9 mouse cellular contexts compared by ENCODE assay signal in genomic region chr11:100626701-100627195, GRCm38 (mm10). TPM values are rescaled to one million over a fixed set of nuclear protein-coding genes. Genes with fewer than 3 reads are reported as not detected.
DNase-seq lines count a peak whose midpoint lies in the region; TF ChIP-seq lines count a peak whose summit lies in the region.
"Had no signal": no experiment of that assay in that cellular context is flagged by ENCODE, and none has a peak within 500 bp of the region (broad histone marks: within the 10 kb centered on the region; RNA-seq: fewer than 3 reads in every experiment).

No protein-coding gene starts in this region.

- peak; percentile 88 for TF ChIP-seq CTCF in layer of hippocampus, adult 2 months (conservative IDR thresholded peaks at IDR 0.05)

- peaks cover 38% of the 10 kb centered on the region for H3K36me3 ChIP-seq in embryonic facial prominence, embryonic 10.5 days (replicated peaks)

- peaks cover 36% of the 10 kb centered on the region for H3K4me1 ChIP-seq in embryonic facial prominence, embryonic 10.5 days

- WGBS in embryonic facial prominence, embryonic 10.5 days, result 30% methylated on average over 9 of the region's 9 CpGs

- intact Hi-C loops in heart, postnatal 25 days (cut with DNase I), result loop anchor here (1.0 to 2.0 kb wide), 2 partner anchors 69 to 76 kb away; no protein-coding TSS in a partner anchor

- H3K9me3 ChIP-seq in embryonic facial prominence, embryonic 10.5 days, result no peaks in the 10 kb centered on the region
- H3K9me3 ChIP-seq: midbrain, embryonic 12.5 days had no signal

- H3K27me3 ChIP-seq in embryonic facial prominence, embryonic 10.5 days (replicated peaks; ENCODE audit: low read depth, poor library complexity, severe bottlenecking), result 0 out of 2 replicates have a peak, but pooled peaks cover 4% of the 10 kb centered on the region

- DNase-seq in ES-CJ7 (ENCODE audit: low read depth, low spot score), result peak; percentile 78
- peak; percentile 73 to 76 for DNase-seq in adrenal gland, adult 18-20 months (ENCODE audit: low spot score in 2 of 2)
- DNase-seq in embryonic facial prominence, embryonic 10.5 days (ENCODE audit: low spot score), result peak; percentile 74
- peak; percentile 33 for DNase-seq in heart, postnatal 25 days (ENCODE audit: low spot score)
- peak in 1 of 2 experiments; percentile 77 for DNase-seq in layer of hippocampus, adult 2 months (ENCODE audit: low spot score in 2 of 2)
- DNase-seq in lung, postnatal 25 days (ENCODE audit: low spot score), result peak; percentile 82
- DNase-seq in right cerebral cortex, postnatal 36 days (ENCODE audit: low spot score in 2 of 2), result peak; percentile 36 to 45
- DNase-seq in urinary bladder, postnatal 36 days (ENCODE audit: low spot score in 2 of 2), result peak; percentile 67 to 78

- H3K27ac ChIP-seq in embryonic facial prominence, embryonic 10.5 days (replicated peaks), result no peak overlapping the region
- H3K27ac ChIP-seq in layer of hippocampus, adult 2 months, result no peak overlapping the region
- H3K27ac ChIP-seq: midbrain, embryonic 12.5 days had no signal

- H3K4me3 ChIP-seq in embryonic facial prominence, embryonic 10.5 days, result no peak overlapping the region
- H3K4me3 ChIP-seq in layer of hippocampus, adult 2 months, result no peak overlapping the region
- H3K4me3 ChIP-seq: midbrain, embryonic 12.5 days had no signal

RNA-seq across cellular contexts. Expression of gene Dnajc7, which starts 6.8 kb away (rescaled TPM):
- 100 to 1,000 TPM; 210 to 238 TPM for total RNA-seq in adrenal gland, adult 18-20 months (2021)
- polyA plus RNA-seq in embryonic facial prominence, embryonic 10.5 days (2016; fragmentation: Nextera tagmentation; extraction: Ambion mirVana), result 272 and 279 TPM in 2 replicates
- total RNA-seq in heart, postnatal 25 days (2021), result 100 to 1,000 TPM; 121 to 124 TPM
- 100 to 1,000 TPM; 242 to 257 TPM for total RNA-seq in layer of hippocampus, adult 2 months (2021)

RNA-seq across cellular contexts. Expression of gene Nkiras2, which starts 7.7 kb away (rescaled TPM):
- total RNA-seq in adrenal gland, adult 18-20 months (2021), result 10 to 100 TPM; 31.2 to 31.8 TPM
- polyA plus RNA-seq in embryonic facial prominence, embryonic 10.5 days (2016; fragmentation: Nextera tagmentation; extraction: Ambion mirVana), result 77.2 and 81.4 TPM in 2 replicates
- 10 to 100 TPM; 57.3 to 58.0 TPM for total RNA-seq in heart, postnatal 25 days (2021)
- total RNA-seq in layer of hippocampus, adult 2 months (2021), result 10 to 100 TPM; 11.8 to 13.1 TPM

RNA-seq across cellular contexts. Expression of gene Cnp, which starts 52.0 kb away (rescaled TPM):
- total RNA-seq in adrenal gland, adult 18-20 months (2021), result 10 to 100 TPM; 33.2 to 40.6 TPM
- 21.3 and 25.1 TPM in 2 replicates for polyA plus RNA-seq in embryonic facial prominence, embryonic 10.5 days (2016; fragmentation: Nextera tagmentation; extraction: Ambion mirVana)
- total RNA-seq in heart, postnatal 25 days (2021), result 1 to 10 TPM; 5.4 to 7.3 TPM
- total RNA-seq in layer of hippocampus, adult 2 months (2021), result 100 to 1,000 TPM; 168 to 183 TPM

Comparison
In these comparisons a context has a peak if more than half of its experiments do, and no peak if none do; other contexts are left out.
1. RNA of gene Cnp, which starts 52.0 kb away (total RNA-seq): 168 to 183 TPM in layer of hippocampus, adult 2 months and 33.2 to 40.6 TPM in adrenal gland, adult 18-20 months; 5.4 to 7.3 TPM in heart, postnatal 25 days; every median in the first group is over 4 times any median in the second.